Mouse (Mus musculus) CH12.LX (cell line): ENCODE data around the gene Itpka.

Experiments used
- CTCF ChIP-seq, 2 experiments: IDR thresholded peaks in 1 of 2; conservative IDR thresholded peaks in 1 of 2; 2 replicates each; pipeline ENCODE4 v1.5.1; 2011 to 2012; ENCODE audit warnings: low read depth in 2 of 2, low read length in 2 of 2, improper control_type of control experiment in 1 of 2, inconsistent platforms in 1 of 2, mild to moderate bottlenecking in 1 of 2, moderate library complexity in 1 of 2
- NRF1 ChIP-seq: IDR thresholded peaks from 2 replicates; pipeline ENCODE4 v1.6.1; 2014; ENCODE audit warnings: low read depth, mild to moderate bottlenecking, inconsistent platforms, low read length, improper control_type of control experiment, moderate library complexity
- POLR2A ChIP-seq: IDR thresholded peaks from 2 replicates; pipeline ENCODE4 v1.6.1; 2011; ENCODE audit warnings: low read depth, mild to moderate bottlenecking, improper control_type of control experiment, low read length

DNA sequence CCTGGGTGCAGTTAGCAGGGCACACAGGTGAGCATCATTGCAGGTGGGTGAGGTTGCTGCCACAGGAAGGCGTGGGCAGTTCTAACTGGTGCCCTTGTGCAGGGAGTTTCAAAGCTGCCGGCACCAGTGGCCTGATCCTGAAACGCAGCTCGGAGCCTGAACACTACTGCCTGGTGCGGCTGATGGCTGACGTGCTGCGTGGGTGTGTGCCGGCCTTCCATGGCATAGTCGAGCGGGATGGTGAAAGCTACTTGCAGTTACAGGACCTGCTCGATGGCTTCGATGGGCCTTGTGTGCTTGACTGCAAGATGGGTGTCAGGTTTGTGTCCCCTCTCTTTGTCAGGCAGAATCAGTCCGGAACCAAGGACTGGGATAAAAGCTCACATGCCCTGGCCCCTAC is 7.1 kb downstream of the Itpka start:
- TF ChIP-seq CTCF (conservative IDR thresholded peaks at IDR 0.05 in 1 of 2, IDR thresholded peaks at IDR 0.05 in 1 of 2; ENCODE audit: low read depth in 2 of 2, low read length in 2 of 2) (no peak), POLR2A (no peak), NRF1 (no peak)
